Mouse (Mus musculus): ENCODE results near the gene Tuft1. TPM values are rescaled to one million over a fixed set of nuclear protein-coding genes. Genes with fewer than 3 reads are reported as not detected.
A peak's percentile ranks its signal among the peaks of the same experiment; 100 is the strongest.
"Not testable (repeated sequence)": the region's sequence is repeated elsewhere in the genome, so short reads cannot be mapped to it uniquely, and the experiment has no call there.

Tuft1 gene
- 4.5 and 5.6 TPM in 2 replicates for polyA plus RNA-seq (2015; fragmentation: Nextera tagmentation; extraction: Ambion mirVana)

DNA sequence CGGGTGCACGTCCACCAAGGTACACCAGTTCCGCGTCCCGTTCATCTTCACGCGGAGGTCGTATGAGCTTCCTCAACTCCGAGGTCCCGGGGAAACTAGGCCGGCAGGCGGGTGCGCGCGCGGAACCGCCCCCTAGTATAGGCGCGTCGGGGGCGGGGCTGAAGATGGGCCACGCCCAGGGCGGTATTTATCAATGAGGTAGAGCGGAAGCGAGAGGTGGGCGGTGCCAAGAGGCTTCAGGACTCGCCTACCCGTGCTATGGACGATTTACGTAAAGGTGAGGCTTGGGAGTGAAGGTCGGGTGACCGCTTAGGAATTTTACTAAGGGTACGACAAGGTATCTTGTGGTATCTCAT lies at the start of gene Tuft1:
Tuft1 (minus strand) TSS at position 133 of the 356 bp plus-strand sequence.
- not testable (repeated sequence) for H3K27ac ChIP-seq (ENCODE audit: low read length); H3K27me3 ChIP-seq (replicated peaks; ENCODE audit: control insufficient read depth, insufficient read depth, low read length); H3K36me3 ChIP-seq (ENCODE audit: control insufficient read depth, insufficient read depth); H3K4me1 ChIP-seq (replicated peaks; ENCODE audit: control insufficient read depth, insufficient read depth, low read length); H3K9me3 ChIP-seq (ENCODE audit: control insufficient read depth, low read length)
- peak within 1 kb of the TSS; percentile 54 for H3K4me2 ChIP-seq (ENCODE audit: low read length)
- H3K9ac ChIP-seq (replicated peaks; ENCODE audit: low read depth, low read length) = 0 out of 2 replicates have a peak within 1 kb of the TSS, but pooled peaks have one; percentile 45
- H3K4me3 ChIP-seq (replicated peaks; ENCODE audit: low read length) = peak within 1 kb of the TSS; percentile 39
- WGBS = 0% methylated on average over 16 of the region's 33 CpGs
- peak; percentile 96 for ATAC-seq

DNA sequence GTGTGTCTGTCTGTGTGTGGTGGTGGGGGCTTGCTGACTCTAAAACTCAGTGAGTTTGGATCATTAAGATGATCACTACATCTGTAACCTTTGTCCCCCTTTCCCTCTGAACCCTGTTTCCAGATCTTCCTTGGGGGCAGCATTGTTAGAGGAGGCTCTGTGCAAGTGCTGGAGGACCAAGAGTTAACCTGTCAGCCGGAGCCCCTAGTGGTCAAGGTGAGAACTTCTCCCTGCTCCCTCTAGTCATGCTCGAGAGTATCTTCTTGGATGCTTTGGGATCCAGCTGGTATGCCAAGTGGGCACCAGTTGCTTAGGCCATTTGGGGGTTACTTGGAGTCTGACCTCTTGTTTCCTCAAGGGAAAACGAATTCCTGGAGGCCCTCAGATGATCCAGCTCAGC lies 44.7 kb upstream of the Tuft1 start:
- not testable (repeated sequence) for H3K4me3 ChIP-seq (replicated peaks; ENCODE audit: low read length); H3K27ac ChIP-seq (ENCODE audit: low read length); H3K4me1 ChIP-seq (replicated peaks; ENCODE audit: control insufficient read depth, insufficient read depth, low read length); ATAC-seq; H3K36me3 ChIP-seq (ENCODE audit: control insufficient read depth, insufficient read depth); H3K9ac ChIP-seq (replicated peaks; ENCODE audit: low read depth, low read length); H3K4me2 ChIP-seq (ENCODE audit: low read length); H3K9me3 ChIP-seq (ENCODE audit: control insufficient read depth, low read length); H3K27me3 ChIP-seq (replicated peaks; ENCODE audit: control insufficient read depth, insufficient read depth, low read length)
- 36% methylated on average over 2 of the region's 3 CpGs for WGBS

- WGBS = 85% methylated on average over 3 of the region's 3 CpGs
These were observed 44.2 kb upstream of the Tuft1 start for GRCm38 (mm10) chr3:94702856-94703255.

DNA sequence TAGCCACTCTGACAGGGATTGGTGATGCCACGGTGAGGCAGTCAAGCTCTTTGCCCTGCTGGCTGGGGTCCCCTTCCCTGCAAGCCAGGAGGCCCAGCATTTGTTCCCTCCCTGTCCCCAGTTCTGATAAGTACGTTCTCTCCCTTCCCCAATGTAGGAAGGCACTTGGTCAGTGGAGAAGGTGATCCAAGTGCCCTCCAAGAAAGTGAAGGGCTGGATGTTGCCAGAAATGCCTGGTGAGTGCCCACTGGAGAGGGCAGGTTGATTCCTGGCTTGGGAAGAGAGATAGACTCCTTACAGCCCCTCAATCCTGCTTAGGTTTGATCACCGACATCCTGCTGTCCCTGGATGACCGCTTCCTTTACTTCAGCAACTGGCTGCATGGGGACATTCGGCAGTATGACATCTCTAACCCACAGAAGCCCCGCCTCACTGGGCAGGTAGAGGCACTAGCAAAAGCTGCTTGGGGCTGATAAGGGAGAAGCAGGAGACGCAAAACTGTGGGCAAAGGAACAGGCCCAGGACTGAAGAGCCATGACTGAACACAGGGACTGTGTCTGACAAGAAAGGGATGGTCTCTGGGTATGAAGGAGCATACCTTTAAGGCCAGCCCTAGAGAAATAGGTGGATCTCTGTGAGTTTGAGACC lies 43.6 kb upstream of the Tuft1 start:
- H3K27me3 ChIP-seq (replicated peaks; ENCODE audit: control insufficient read depth, insufficient read depth, low read length); H3K4me2 ChIP-seq (ENCODE audit: low read length); H3K4me3 ChIP-seq (replicated peaks; ENCODE audit: low read length); ATAC-seq; H3K9ac ChIP-seq (replicated peaks; ENCODE audit: low read depth, low read length); H3K9me3 ChIP-seq (ENCODE audit: control insufficient read depth, low read length); H3K27ac ChIP-seq (ENCODE audit: low read length); H3K36me3 ChIP-seq (ENCODE audit: control insufficient read depth, insufficient read depth); H3K4me1 ChIP-seq (replicated peaks; ENCODE audit: control insufficient read depth, insufficient read depth, low read length): not testable (repeated sequence)
- WGBS = 94% methylated on average over 7 of the region's 7 CpGs

More at GRCm38 (mm10) chr3:94702856-94703255, 44.2 kb upstream of the Tuft1 start:
- Histone ChIP-seq H3K4me2 (ENCODE audit: low read length) (no peak overlapping the region), H3K9me3 (ENCODE audit: control insufficient read depth, low read length) (no peaks in the 10 kb centered on the region), H3K4me3 (replicated peaks; ENCODE audit: low read length) (no peak overlapping the region), H3K9ac (replicated peaks; ENCODE audit: low read depth, low read length) (no peak overlapping the region), H3K4me1 (replicated peaks; ENCODE audit: control insufficient read depth, insufficient read depth, low read length) (no peaks in the 10 kb centered on the region), H3K27ac (ENCODE audit: low read length) (no peak overlapping the region), H3K27me3 (replicated peaks; ENCODE audit: control insufficient read depth, insufficient read depth, low read length) (no peaks in the 10 kb centered on the region), H3K36me3 (ENCODE audit: control insufficient read depth, insufficient read depth) (no peaks in the 10 kb centered on the region)
- ATAC-seq = no peak

GRCm38 (mm10) chr3:94696257-94696656 lies 37.6 kb upstream of the Tuft1 start:
- H3K4me2 ChIP-seq (ENCODE audit: low read length); H3K27me3 ChIP-seq (replicated peaks; ENCODE audit: control insufficient read depth, insufficient read depth, low read length); H3K9ac ChIP-seq (replicated peaks; ENCODE audit: low read depth, low read length); H3K4me1 ChIP-seq (replicated peaks; ENCODE audit: control insufficient read depth, insufficient read depth, low read length); H3K36me3 ChIP-seq (ENCODE audit: control insufficient read depth, insufficient read depth); H3K4me3 ChIP-seq (replicated peaks; ENCODE audit: low read length); ATAC-seq; H3K27ac ChIP-seq (ENCODE audit: low read length); H3K9me3 ChIP-seq (ENCODE audit: control insufficient read depth, low read length): not testable (repeated sequence)
- 96% methylated on average over 4 of the region's 4 CpGs for WGBS

- 93% methylated on average over 5 of the region's 6 CpGs for WGBS
- not testable (repeated sequence) for H3K36me3 ChIP-seq (ENCODE audit: control insufficient read depth, insufficient read depth); ATAC-seq; H3K4me3 ChIP-seq (replicated peaks; ENCODE audit: low read length); H3K4me1 ChIP-seq (replicated peaks; ENCODE audit: control insufficient read depth, insufficient read depth, low read length); H3K9me3 ChIP-seq (ENCODE audit: control insufficient read depth, low read length); H3K4me2 ChIP-seq (ENCODE audit: low read length); H3K27ac ChIP-seq (ENCODE audit: low read length); H3K9ac ChIP-seq (replicated peaks; ENCODE audit: low read depth, low read length); H3K27me3 ChIP-seq (replicated peaks; ENCODE audit: control insufficient read depth, insufficient read depth, low read length)
These were observed 36.9 kb upstream of the Tuft1 start for GRCm38 (mm10) chr3:94695591-94695990.

DNA sequence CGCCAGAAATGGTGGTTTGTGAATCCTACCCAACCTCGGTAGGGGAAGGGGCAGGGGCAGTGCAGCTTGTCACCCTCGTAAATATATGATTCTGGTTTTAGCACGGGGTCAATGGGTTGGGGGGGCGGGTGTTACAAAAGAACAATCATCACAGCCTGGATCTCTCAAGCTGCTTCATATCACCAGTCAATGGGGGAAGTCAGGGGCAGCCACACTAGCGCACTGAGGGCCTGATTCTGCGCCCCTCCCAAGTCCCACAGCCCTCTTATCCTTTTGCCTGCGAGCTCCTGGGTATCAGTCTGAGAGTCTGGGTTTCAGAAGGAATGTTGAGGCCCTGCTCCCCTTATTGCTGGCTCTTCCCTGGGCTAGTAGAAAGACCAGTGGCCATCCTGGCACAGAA lies 35.2 kb upstream of the Tuft1 start:
- not testable (repeated sequence) for H3K27ac ChIP-seq (ENCODE audit: low read length); H3K9ac ChIP-seq (replicated peaks; ENCODE audit: low read depth, low read length); ATAC-seq; H3K9me3 ChIP-seq (ENCODE audit: control insufficient read depth, low read length); H3K4me3 ChIP-seq (replicated peaks; ENCODE audit: low read length); H3K36me3 ChIP-seq (ENCODE audit: control insufficient read depth, insufficient read depth); H3K27me3 ChIP-seq (replicated peaks; ENCODE audit: control insufficient read depth, insufficient read depth, low read length); H3K4me2 ChIP-seq (ENCODE audit: low read length); H3K4me1 ChIP-seq (replicated peaks; ENCODE audit: control insufficient read depth, insufficient read depth, low read length)
- 86% methylated on average over 5 of the region's 8 CpGs for WGBS

DNA sequence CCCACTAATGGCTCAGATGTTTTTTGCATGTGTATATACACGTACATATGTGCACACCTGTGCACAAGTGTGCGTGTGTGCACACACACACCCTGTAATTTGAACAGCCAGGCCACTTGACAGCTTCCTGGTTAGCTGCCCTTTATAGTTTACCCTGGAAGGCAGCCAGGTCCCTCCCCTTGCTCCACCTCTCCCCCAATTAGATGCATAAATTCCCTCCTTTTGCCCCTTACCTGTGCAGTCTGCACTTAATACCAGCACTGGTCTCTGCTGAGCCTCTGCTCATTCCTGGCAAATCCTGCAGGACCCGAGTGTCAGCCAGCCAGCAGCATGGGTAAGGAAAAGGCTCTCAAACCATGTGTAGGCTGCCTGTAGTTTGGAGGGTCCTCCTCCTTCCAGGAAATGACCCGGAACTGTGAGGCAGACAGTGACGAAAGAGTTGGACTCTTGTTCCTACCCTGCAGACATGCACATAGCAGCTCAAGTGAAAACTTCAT lies 34.7 kb upstream of the Tuft1 start, which contains the start of gene Selenbp2:
Selenbp2 (plus strand) TSS at position 228 of the 497 bp plus-strand sequence.
- no peak within 1 kb of the TSS for H3K4me3 ChIP-seq (replicated peaks; ENCODE audit: low read length)
- H3K27me3 ChIP-seq (replicated peaks; ENCODE audit: control insufficient read depth, insufficient read depth, low read length) = no peaks in the 10 kb centered on the region
- H3K36me3 ChIP-seq (ENCODE audit: control insufficient read depth, insufficient read depth) = no peaks in the 10 kb centered on the region
- H3K4me2 ChIP-seq (ENCODE audit: low read length) = no peak within 1 kb of the TSS
- H3K4me1 ChIP-seq (replicated peaks; ENCODE audit: control insufficient read depth, insufficient read depth, low read length) = no peaks in the 10 kb centered on the region
- H3K9me3 ChIP-seq (ENCODE audit: control insufficient read depth, low read length) = no peaks in the 10 kb centered on the region
- H3K9ac ChIP-seq (replicated peaks; ENCODE audit: low read depth, low read length) = no peak within 1 kb of the TSS
- 71% methylated on average over 5 of the region's 5 CpGs for WGBS
- H3K27ac ChIP-seq (ENCODE audit: low read length) = no peak within 1 kb of the TSS
- ATAC-seq = no peak

DNA sequence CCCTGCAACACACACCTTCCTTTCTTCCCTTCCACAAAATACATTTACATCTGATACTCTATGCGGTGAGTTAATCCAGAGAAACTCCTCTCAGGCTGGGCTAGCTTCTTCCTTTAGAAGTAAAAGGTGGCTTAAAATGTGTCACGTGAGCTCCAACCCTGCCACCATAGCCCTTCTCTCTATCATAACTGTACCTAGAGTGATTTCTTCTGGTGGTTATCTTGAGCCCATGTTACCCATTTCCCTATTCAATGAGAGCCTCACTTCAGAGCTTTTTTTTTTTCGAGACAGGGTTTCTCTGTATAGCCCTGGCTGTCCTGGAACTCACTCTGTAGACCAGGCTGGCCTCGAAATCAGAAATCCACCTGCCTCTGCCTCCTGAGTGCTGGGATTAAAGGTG lies 33.0 kb upstream of the Tuft1 start:
- H3K4me1 ChIP-seq (replicated peaks; ENCODE audit: control insufficient read depth, insufficient read depth, low read length); H3K36me3 ChIP-seq (ENCODE audit: control insufficient read depth, insufficient read depth); H3K9ac ChIP-seq (replicated peaks; ENCODE audit: low read depth, low read length); H3K4me3 ChIP-seq (replicated peaks; ENCODE audit: low read length); ATAC-seq; H3K27ac ChIP-seq (ENCODE audit: low read length); H3K9me3 ChIP-seq (ENCODE audit: control insufficient read depth, low read length); H3K27me3 ChIP-seq (replicated peaks; ENCODE audit: control insufficient read depth, insufficient read depth, low read length); H3K4me2 ChIP-seq (ENCODE audit: low read length): not testable (repeated sequence)
- 90% methylated on average over 4 of the region's 4 CpGs for WGBS
